Mouse (Mus musculus): ENCODE measurements around the gene Mcpt8. TPM values are rescaled to one million over a fixed set of nuclear protein-coding genes. Genes with fewer than 3 reads are reported as not detected.
"Not testable (repeated sequence)": the region's sequence is repeated elsewhere in the genome, so short reads cannot be mapped to it uniquely, and the experiment has no call there.

Gene Mcpt8
- 0.79 and 1.0 TPM in 2 replicates for polyA plus RNA-seq (2015; fragmentation: Nextera tagmentation; extraction: Ambion mirVana)

DNA sequence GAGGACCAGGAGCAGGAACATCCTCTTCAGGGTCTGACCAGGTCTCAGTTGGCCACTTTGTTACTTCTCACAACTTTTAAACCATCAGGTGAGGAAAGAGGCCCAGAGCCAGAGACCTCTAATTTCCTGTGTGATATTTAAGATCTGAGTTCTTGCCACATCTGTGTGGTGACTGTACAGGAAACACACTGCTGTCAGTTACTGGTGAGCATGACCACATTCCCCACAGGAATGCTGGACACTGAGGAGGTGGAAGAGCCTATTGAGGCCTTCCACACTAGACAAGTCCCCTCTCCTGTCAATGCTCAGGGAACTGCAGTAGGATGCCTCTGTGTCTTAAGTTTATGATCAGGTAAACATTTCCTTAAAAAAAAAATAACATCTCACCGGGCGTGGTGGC lies at the start of gene Mcpt8:
TSS of gene Mcpt8 (minus strand) at position 107 of the 400 bp plus-strand sequence.
- H3K9ac ChIP-seq (ENCODE audit: low read length) = no peak within 1 kb of the TSS
- ATAC-seq (ENCODE audit: low read depth) = no peak
- H3K4me2 ChIP-seq (ENCODE audit: low read depth, low read length) = no peak within 1 kb of the TSS
- H3K4me3 ChIP-seq (ENCODE audit: low read length) = no peak within 1 kb of the TSS
- no peak within 1 kb of the TSS for H3K27ac ChIP-seq (ENCODE audit: low read length)
- no peaks in the 10 kb centered on the region for H3K27me3 ChIP-seq (ENCODE audit: control insufficient read depth, insufficient read depth, low read depth, low read length)
- H3K9me3 ChIP-seq (ENCODE audit: control insufficient read depth, low read length) = no peaks in the 10 kb centered on the region
- H3K4me1 ChIP-seq (replicated peaks; ENCODE audit: control insufficient read depth, insufficient read depth, low read length) = no peaks in the 10 kb centered on the region
- H3K36me3 ChIP-seq (ENCODE audit: control insufficient read depth, insufficient read depth, low read length) = no peaks in the 10 kb centered on the region
- 91% methylated on average over 2 of the region's 2 CpGs for WGBS

DNA sequence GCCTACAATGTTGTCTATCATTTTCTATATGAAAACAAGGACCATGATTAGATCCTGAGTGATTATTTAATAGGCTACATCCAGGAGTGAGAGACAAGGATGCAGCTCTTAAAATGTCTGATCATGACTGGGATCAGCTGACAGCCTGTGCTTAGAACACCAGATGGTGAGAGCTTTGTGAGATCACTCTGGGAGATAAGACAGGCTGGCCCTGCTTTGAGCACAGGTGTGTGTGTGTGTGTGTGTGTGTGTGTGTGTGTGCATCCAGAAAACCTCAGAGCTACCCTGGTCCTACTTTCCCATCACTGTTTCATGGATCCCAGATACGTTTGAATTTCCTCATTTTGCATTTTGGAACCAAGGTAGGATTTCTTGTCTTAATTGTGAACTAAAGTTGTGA lies 48.6 kb upstream of the Mcpt8 start:
- not testable (repeated sequence) for H3K9ac ChIP-seq (ENCODE audit: low read length); H3K9me3 ChIP-seq (ENCODE audit: control insufficient read depth, low read length); H3K27ac ChIP-seq (ENCODE audit: low read length); H3K4me2 ChIP-seq (ENCODE audit: low read depth, low read length); H3K36me3 ChIP-seq (ENCODE audit: control insufficient read depth, insufficient read depth, low read length); H3K4me3 ChIP-seq (ENCODE audit: low read length); H3K4me1 ChIP-seq (replicated peaks; ENCODE audit: control insufficient read depth, insufficient read depth, low read length); H3K27me3 ChIP-seq (ENCODE audit: control insufficient read depth, insufficient read depth, low read depth, low read length); ATAC-seq (ENCODE audit: low read depth)
- 69% methylated on average over 1 of the region's 1 CpGs for WGBS

- H3K9me3 ChIP-seq (ENCODE audit: control insufficient read depth, low read length); H3K4me3 ChIP-seq (ENCODE audit: low read length); H3K4me2 ChIP-seq (ENCODE audit: low read depth, low read length); H3K27ac ChIP-seq (ENCODE audit: low read length); H3K36me3 ChIP-seq (ENCODE audit: control insufficient read depth, insufficient read depth, low read length); H3K27me3 ChIP-seq (ENCODE audit: control insufficient read depth, insufficient read depth, low read depth, low read length); ATAC-seq (ENCODE audit: low read depth); H3K9ac ChIP-seq (ENCODE audit: low read length); H3K4me1 ChIP-seq (replicated peaks; ENCODE audit: control insufficient read depth, insufficient read depth, low read length): not testable (repeated sequence)
- WGBS = 67% methylated on average over 2 of the region's 2 CpGs
These were observed 47.4 kb upstream of the Mcpt8 start, which contains the start of gene Gzmd for GRCm38 (mm10) chr14:56132508-56132907. Gzmd (minus strand) TSS chr14:56132608.

GRCm38 (mm10) chr14:56128341-56128740 lies 43.3 kb upstream of the Mcpt8 start:
- no peaks in the 10 kb centered on the region for H3K27me3 ChIP-seq (ENCODE audit: control insufficient read depth, insufficient read depth, low read depth, low read length)
- 42% methylated on average over 3 of the region's 3 CpGs for WGBS
- no peaks in the 10 kb centered on the region for H3K9me3 ChIP-seq (ENCODE audit: control insufficient read depth, low read length)
- H3K36me3 ChIP-seq (ENCODE audit: control insufficient read depth, insufficient read depth, low read length) = no peaks in the 10 kb centered on the region
- H3K9ac ChIP-seq (ENCODE audit: low read length) = no peak overlapping the region
- no peaks in the 10 kb centered on the region for H3K4me1 ChIP-seq (replicated peaks; ENCODE audit: control insufficient read depth, insufficient read depth, low read length)
- ATAC-seq (ENCODE audit: low read depth) = no peak
- H3K27ac ChIP-seq (ENCODE audit: low read length) = no peak overlapping the region
- H3K4me2 ChIP-seq (ENCODE audit: low read depth, low read length) = no peak overlapping the region
- H3K4me3 ChIP-seq (ENCODE audit: low read length) = no peak overlapping the region

DNA sequence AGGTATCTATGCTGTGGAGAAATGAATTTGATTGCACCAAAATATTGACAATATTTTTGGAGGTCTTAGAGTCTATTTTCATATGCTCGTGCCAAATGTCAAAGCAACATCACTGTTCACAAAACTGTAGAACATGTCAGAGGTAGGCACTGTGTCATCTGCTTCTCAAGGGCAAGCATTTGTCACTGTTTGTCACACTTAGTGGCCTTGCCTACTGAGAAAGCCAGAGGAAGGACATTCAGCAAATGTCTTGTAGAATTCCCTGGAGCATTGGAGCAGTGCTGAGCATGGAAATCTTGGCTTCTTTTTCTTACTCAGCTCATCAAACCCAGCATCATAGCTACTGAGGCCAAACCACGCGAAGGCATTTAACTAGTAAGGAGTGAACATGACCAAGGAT lies 38.4 kb upstream of the Mcpt8 start:
- H3K9me3 ChIP-seq (ENCODE audit: control insufficient read depth, low read length) = no peaks in the 10 kb centered on the region
- no peaks in the 10 kb centered on the region for H3K27me3 ChIP-seq (ENCODE audit: control insufficient read depth, insufficient read depth, low read depth, low read length)
- H3K27ac ChIP-seq (ENCODE audit: low read length) = no peak overlapping the region
- ATAC-seq (ENCODE audit: low read depth) = no peak
- H3K4me2 ChIP-seq (ENCODE audit: low read depth, low read length) = no peak overlapping the region
- H3K4me1 ChIP-seq (replicated peaks; ENCODE audit: control insufficient read depth, insufficient read depth, low read length) = no peaks in the 10 kb centered on the region
- H3K4me3 ChIP-seq (ENCODE audit: low read length) = no peak overlapping the region
- WGBS = 80% methylated on average over 3 of the region's 3 CpGs
- no peaks in the 10 kb centered on the region for H3K36me3 ChIP-seq (ENCODE audit: control insufficient read depth, insufficient read depth, low read length)
- H3K9ac ChIP-seq (ENCODE audit: low read length) = no peak overlapping the region

GRCm38 (mm10) chr14:56120525-56120924 lies 35.5 kb upstream of the Mcpt8 start, which contains the start of gene Gzme:
Gzme (minus strand) TSS chr14:56120625.
- Histone ChIP-seq H3K9ac (ENCODE audit: low read length) (no peak within 1 kb of the TSS), H3K36me3 (ENCODE audit: control insufficient read depth, insufficient read depth, low read length) (no peaks in the 10 kb centered on the region), H3K9me3 (ENCODE audit: control insufficient read depth, low read length) (no peaks in the 10 kb centered on the region), H3K4me3 (ENCODE audit: low read length) (no peak within 1 kb of the TSS), H3K4me1 (replicated peaks; ENCODE audit: control insufficient read depth, insufficient read depth, low read length) (no peaks in the 10 kb centered on the region), H3K27ac (ENCODE audit: low read length) (no peak within 1 kb of the TSS), H3K27me3 (ENCODE audit: control insufficient read depth, insufficient read depth, low read depth, low read length) (no peaks in the 10 kb centered on the region), H3K4me2 (ENCODE audit: low read depth, low read length) (no peak within 1 kb of the TSS)
- no peak for ATAC-seq (ENCODE audit: low read depth)

GRCm38 (mm10) chr14:56115531-56116310 lies 30.6 kb upstream of the Mcpt8 start:
- H3K9ac ChIP-seq (ENCODE audit: low read length); ATAC-seq (ENCODE audit: low read depth); H3K27ac ChIP-seq (ENCODE audit: low read length); H3K36me3 ChIP-seq (ENCODE audit: control insufficient read depth, insufficient read depth, low read length); H3K9me3 ChIP-seq (ENCODE audit: control insufficient read depth, low read length); H3K4me1 ChIP-seq (replicated peaks; ENCODE audit: control insufficient read depth, insufficient read depth, low read length); H3K4me2 ChIP-seq (ENCODE audit: low read depth, low read length); H3K27me3 ChIP-seq (ENCODE audit: control insufficient read depth, insufficient read depth, low read depth, low read length); H3K4me3 ChIP-seq (ENCODE audit: low read length): not testable (repeated sequence)
- WGBS = 90% methylated on average over 33 of the region's 33 CpGs

DNA sequence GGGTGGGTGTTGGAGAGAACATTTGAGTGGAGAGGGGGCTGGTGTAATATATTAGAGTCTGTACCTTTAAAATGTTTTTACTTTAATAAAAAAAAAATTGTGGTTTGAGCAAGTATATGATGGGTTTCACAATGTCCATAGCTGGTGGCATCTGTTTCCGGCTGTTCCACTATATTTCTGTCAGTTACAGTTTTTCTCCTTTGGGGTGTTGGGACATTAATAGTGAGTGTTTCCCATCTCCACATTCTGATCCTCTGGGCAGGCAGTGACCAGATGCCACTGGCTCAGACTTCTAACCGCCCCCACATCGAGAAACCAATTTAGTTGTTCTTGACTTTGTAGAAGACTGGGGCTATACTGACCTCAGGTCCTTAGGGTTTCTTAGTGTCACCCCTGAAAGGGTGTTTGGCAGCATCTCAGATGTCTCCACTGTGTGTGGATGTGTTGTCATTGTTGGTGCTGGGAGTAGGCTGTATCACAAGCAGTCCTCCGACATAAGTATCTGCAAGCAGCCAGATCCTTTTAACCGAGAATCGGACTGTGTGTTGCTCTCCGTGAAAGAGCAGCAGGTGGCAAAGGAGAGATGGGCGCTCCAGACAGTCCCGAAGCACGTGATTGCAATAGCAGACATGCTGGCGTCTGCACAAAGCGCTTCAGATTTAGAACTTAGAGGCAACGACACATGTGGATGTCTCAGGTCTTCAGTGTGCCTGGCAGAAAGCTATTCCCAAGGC lies 20.5 kb upstream of the Mcpt8 start:
- no peaks in the 10 kb centered on the region for H3K4me1 ChIP-seq (replicated peaks; ENCODE audit: control insufficient read depth, insufficient read depth, low read length)
- no peak overlapping the region for H3K9ac ChIP-seq (ENCODE audit: low read length)
- no peak overlapping the region for H3K4me2 ChIP-seq (ENCODE audit: low read depth, low read length)
- no peak for ATAC-seq (ENCODE audit: low read depth)
- H3K9me3 ChIP-seq (ENCODE audit: control insufficient read depth, low read length) = no peaks in the 10 kb centered on the region
- no peak overlapping the region for H3K4me3 ChIP-seq (ENCODE audit: low read length)
- 77% methylated on average over 13 of the region's 13 CpGs for WGBS
- H3K36me3 ChIP-seq (ENCODE audit: control insufficient read depth, insufficient read depth, low read length) = no peaks in the 10 kb centered on the region
- H3K27me3 ChIP-seq (ENCODE audit: control insufficient read depth, insufficient read depth, low read depth, low read length) = no peaks in the 10 kb centered on the region
- H3K27ac ChIP-seq (ENCODE audit: low read length) = no peak overlapping the region

DNA sequence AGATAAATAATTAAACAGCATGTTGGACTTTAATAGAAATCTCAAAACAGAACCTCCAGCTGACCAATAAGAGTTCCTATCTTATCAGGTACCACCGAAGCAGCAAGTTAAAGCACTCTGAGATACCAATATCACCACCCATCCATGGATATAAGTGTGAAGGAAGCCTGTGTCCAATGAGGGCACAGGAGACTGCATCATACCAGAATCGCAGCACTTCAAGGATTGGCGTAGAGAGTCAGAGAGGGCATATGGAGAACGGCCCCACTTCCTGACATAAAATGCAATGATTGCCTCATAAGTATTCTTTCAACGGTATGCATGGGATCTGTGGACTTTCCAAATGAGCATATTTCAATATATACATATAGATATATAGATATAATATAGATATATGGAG lies 19.9 kb upstream of the Mcpt8 start:
- 78% methylated on average over 5 of the region's 5 CpGs for WGBS

More for the DNA sequence above, 19.9 kb upstream of the Mcpt8 start:
- Histone ChIP-seq H3K4me1 (replicated peaks; ENCODE audit: control insufficient read depth, insufficient read depth, low read length) (no peaks in the 10 kb centered on the region), H3K27me3 (ENCODE audit: control insufficient read depth, insufficient read depth, low read depth, low read length) (no peaks in the 10 kb centered on the region), H3K9me3 (ENCODE audit: control insufficient read depth, low read length) (no peaks in the 10 kb centered on the region), H3K4me2 (ENCODE audit: low read depth, low read length) (no peak overlapping the region), H3K9ac (ENCODE audit: low read length) (no peak overlapping the region), H3K4me3 (ENCODE audit: low read length) (no peak overlapping the region), H3K36me3 (ENCODE audit: control insufficient read depth, insufficient read depth, low read length) (no peaks in the 10 kb centered on the region), H3K27ac (ENCODE audit: low read length) (no peak overlapping the region)
- ATAC-seq (ENCODE audit: low read depth) = no peak

Data from lung, embryonic 16.5 days (tissue).